Mouse (Mus musculus) neural tube, embryonic 14.5 days (tissue): ENCODE results near the gene B830017H08Rik. TPM values are rescaled to one million over a fixed set of nuclear protein-coding genes. Genes with fewer than 3 reads are reported as not detected.

Experiments used
- ATAC-seq: fragments of 200-750 bp; cut with Nextera tagmentation; 2 replicates; pipeline ENCODE4 v1.8.0; 2017; ENCODE audit warnings: low read depth, mild to moderate bottlenecking, moderate TSS enrichment, moderate library complexity
- H3K27ac ChIP-seq: fragments of 300-500 bp; sonication (generic); 2 replicates; pipeline ENCODE4 v1.5.1; 2014; ENCODE audit warnings: low read depth, mild to moderate bottlenecking, control low read depth, low read length, moderate library complexity, mixed read lengths
- H3K27me3 ChIP-seq: fragments of 300-500 bp; sonication (generic); 2 replicates; pipeline ENCODE4 v1.6.1; 2014; ENCODE audit warnings: low read length; ENCODE audit not compliant: control insufficient read depth, insufficient read depth
- H3K36me3 ChIP-seq: fragments of 300-500 bp; sonication (generic); 2 replicates; pipeline ENCODE4 v1.6.1; 2014; ENCODE audit warnings: low read length, mixed read lengths; ENCODE audit not compliant: control insufficient read depth, insufficient read depth
- H3K4me1 ChIP-seq: fragments of 300-500 bp; sonication (generic); 2 replicates; pipeline ENCODE4 v1.6.1; 2014; ENCODE audit warnings: low read length; ENCODE audit not compliant: control insufficient read depth, insufficient read depth
- H3K4me2 ChIP-seq: fragments of 300-500 bp; sonication (generic); 2 replicates; pipeline ENCODE4 v1.6.1; 2014; ENCODE audit warnings: mild to moderate bottlenecking, low read depth, low read length, control low read depth
- H3K4me3 ChIP-seq: fragments of 300-500 bp; sonication (generic); 2 replicates; pipeline ENCODE4 v1.5.1; 2014; ENCODE audit warnings: low read depth, low read length, control low read depth, mixed read lengths
- H3K9ac ChIP-seq: fragments of 300-500 bp; sonication (generic); replicated peaks from 2 replicates; pipeline ENCODE4 v1.6.1; 2014; ENCODE audit warnings: low read depth, mild to moderate bottlenecking, control low read depth, low read length, mixed read lengths
- H3K9me3 ChIP-seq: fragments of 300-500 bp; sonication (generic); 2 replicates; pipeline ENCODE4 v1.6.1; 2016; ENCODE audit warnings: low read length; ENCODE audit not compliant: control insufficient read depth
- WGBS: fragments of 180-500 bp; shearing (Covaris S2); extraction: QIAGEN DNeasy Blood & Tissue Kit; methylation state at CpG from one replicate; pipeline ENCODE4 v1.1.7; 2014; 5-methylcytosine and 5-hydroxymethylcytosine counted together
- polyA plus RNA-seq: library from polyadenylated mRNA; unstranded; fragments of >200 nt; fragmentation: Nextera tagmentation; extraction: Ambion mirVana; gene quantifications from 2 replicates; pipeline ENCODE4 v1.2.1, GENCODE M21; 2014

Gene B830017H08Rik
- polyA plus RNA-seq, 1 experiment from 2014 or later = 6.5 TPM

GRCm38 (mm10) chr16:17879571-17879970 lies 46.6 kb downstream of the B830017H08Rik start:
- Histone ChIP-seq H3K9ac (no peak overlapping the region), H3K27ac (no peak overlapping the region), H3K9me3 (no peaks in the 10 kb centered on the region), H3K4me2 (no peak overlapping the region), H3K36me3 (no peaks in the 10 kb centered on the region), H3K27me3 (no peaks in the 10 kb centered on the region), H3K4me1 (no peaks in the 10 kb centered on the region), H3K4me3 (no peak overlapping the region)
- no peak for ATAC-seq
- 95% methylated on average over 4 of the region's 4 CpGs for WGBS

- H3K4me2 ChIP-seq = no peak overlapping the region
- no peak overlapping the region for H3K9ac ChIP-seq
- no peak for ATAC-seq
- no peak overlapping the region for H3K4me3 ChIP-seq
- H3K36me3 ChIP-seq = no peaks in the 10 kb centered on the region
- H3K4me1 ChIP-seq = no peaks in the 10 kb centered on the region; the same call in 1 of the 2 replicates
- H3K9me3 ChIP-seq = no peaks in the 10 kb centered on the region
- H3K27ac ChIP-seq = no peak overlapping the region
- no peaks in the 10 kb centered on the region for H3K27me3 ChIP-seq
Observed at GRCm38 (mm10) chr16:17882196-17882595, 49.3 kb downstream of the B830017H08Rik start.

- Histone ChIP-seq H3K4me3 (no peak overlapping the region), H3K9me3 (no peaks in the 10 kb centered on the region), H3K27ac (no peak overlapping the region), H3K27me3 (no peaks in the 10 kb centered on the region), H3K4me2 (no peak overlapping the region), H3K9ac (no peak overlapping the region), H3K4me1 (no peaks in the 10 kb centered on the region; the same call in 1 of the 2 replicates), H3K36me3 (no peaks in the 10 kb centered on the region)
- ATAC-seq = no peak
- WGBS = 95% methylated on average over 6 of the region's 6 CpGs
Observed at GRCm38 (mm10) chr16:17884116-17884515, 51.2 kb downstream of the B830017H08Rik start.

Other genes starting within 250 kb of the B830017H08Rik start
- gene Slc7a4, start 249.9 kb upstream of the B830017H08Rik start, polyA plus RNA-seq = 32.8 and 39.1 TPM in 2 replicates
- gene Smpd4, start 213.8 kb upstream of the B830017H08Rik start, polyA plus RNA-seq = 27.7 and 29.3 TPM in 2 replicates
- 10.6 and 11.3 TPM in 2 replicates for gene Ccdc74a, start 186.7 kb upstream of the B830017H08Rik start, polyA plus RNA-seq
- 46.9 and 51.0 TPM in 2 replicates for gene Med15, start 100.2 kb upstream of the B830017H08Rik start, polyA plus RNA-seq
- 90.9 and 98.9 TPM in 2 replicates for gene Klhl22, start 73.5 kb upstream of the B830017H08Rik start, polyA plus RNA-seq
- 0.95 and 2.0 TPM in 2 replicates for gene Scarf2, start 35.8 kb upstream of the B830017H08Rik start, polyA plus RNA-seq
- gene Car15, start 5.2 kb downstream of the B830017H08Rik start, polyA plus RNA-seq = 3.9 and 4.0 TPM in 2 replicates
- gene Gm20518, start 58.5 kb downstream of the B830017H08Rik start, polyA plus RNA-seq = 0.21 and 0.36 TPM in 2 replicates
- 0.08 TPM in 1 of 2 replicates, not detected in the other for gene Tssk1, start 61.1 kb downstream of the B830017H08Rik start, polyA plus RNA-seq
- 98.8 and 104 TPM in 2 replicates for gene Dgcr2, start 65.4 kb downstream of the B830017H08Rik start, polyA plus RNA-seq
- gene Tssk2, start 65.5 kb downstream of the B830017H08Rik start, polyA plus RNA-seq = not detected in 2 replicates
- gene Ess2, start 78.2 kb downstream of the B830017H08Rik start, polyA plus RNA-seq = 42.4 and 42.5 TPM in 2 replicates
- 0.24 TPM in 1 of 2 replicates, not detected in the other for gene Gsc2, start 81.9 kb downstream of the B830017H08Rik start, polyA plus RNA-seq
- 165 and 199 TPM in 2 replicates for gene Slc25a1, start 95.1 kb downstream of the B830017H08Rik start, polyA plus RNA-seq
- gene Vpreb2, start 147.3 kb downstream of the B830017H08Rik start, polyA plus RNA-seq = not detected in 2 replicates
- gene Dgcr6, start 219.7 kb downstream of the B830017H08Rik start, polyA plus RNA-seq = 155 and 174 TPM in 2 replicates